Mouse (Mus musculus): ENCODE measurements around the gene Eya3.

- TF ChIP-seq TCF12 (IDR thresholded peaks at IDR 0.05; ENCODE audit: low read depth, low read length) (no peak), CHD2 (IDR thresholded peaks at IDR 0.05; ENCODE audit: low read length) (no peak)
Measured at GRCm38 (mm10) chr4:132718251-132718650, 79.5 kb downstream of the Eya3 start.
